Mouse (Mus musculus) lung, embryonic 14.5 days (tissue): ENCODE measurements around the gene Prb1. TPM values are rescaled to one million over a fixed set of nuclear protein-coding genes. Genes with fewer than 3 reads are reported as not detected.
"Not testable (repeated sequence)": the region's sequence is repeated elsewhere in the genome, so short reads cannot be mapped to it uniquely, and the experiment has no call there.

Experiments
- ATAC-seq: fragments of 200-750 bp; cut with Nextera tagmentation; 2 replicates; pipeline ENCODE4 v1.8.0; 2017; ENCODE audit warnings: mild to moderate bottlenecking, moderate TSS enrichment, moderate library complexity; ENCODE audit not compliant: insufficient read depth
- DNase-seq: peaks from one replicate; pipeline ENCODE4 v3.0.0-alpha.2; 2015
- H3K27ac ChIP-seq: fragments of 300-500 bp; sonication (generic); 2 replicates; pipeline ENCODE4 v1.5.1; 2014; ENCODE audit warnings: low read depth, mild to moderate bottlenecking, moderate library complexity
- H3K27me3 ChIP-seq: fragments of 300-500 bp; sonication (generic); 2 replicates; pipeline ENCODE4 v1.6.1; 2014; ENCODE audit warnings: low read length, control low read depth; ENCODE audit not compliant: insufficient read depth
- H3K36me3 ChIP-seq: fragments of 300-500 bp; sonication (generic); 2 replicates; pipeline ENCODE4 v1.6.1; 2014; ENCODE audit warnings: control low read depth; ENCODE audit not compliant: insufficient read depth
- H3K4me1 ChIP-seq: fragments of 300-500 bp; sonication (generic); 2 replicates; pipeline ENCODE4 v1.6.1; 2014; ENCODE audit warnings: antibody characterized with exemption, control low read depth; ENCODE audit not compliant: insufficient read depth
- H3K4me2 ChIP-seq: fragments of 300-500 bp; sonication (generic); 2 replicates; pipeline ENCODE4 v1.6.1; 2014; ENCODE audit warnings: mild to moderate bottlenecking
- H3K4me3 ChIP-seq: fragments of 300-500 bp; sonication (generic); 2 replicates; pipeline ENCODE4 v1.5.1; 2014; ENCODE audit warnings: low read depth, low read length
- H3K9ac ChIP-seq: fragments of 300-500 bp; sonication (generic); 2 replicates; pipeline ENCODE4 v1.6.1; 2014
- H3K9me3 ChIP-seq: fragments of 300-500 bp; sonication (generic); 2 replicates; pipeline ENCODE4 v1.6.1; 2016; ENCODE audit warnings: low read depth, low read length, control low read depth
- polyA plus RNA-seq: library from polyadenylated mRNA; unstranded; fragments of >200 nt; fragmentation: Nextera tagmentation; extraction: Ambion mirVana; gene quantifications from 2 replicates; pipeline ENCODE4 v1.2.1, GENCODE M21; 2014

Prb1 gene
- not detected in 2 replicates for polyA plus RNA-seq

GRCm38 (mm10) chr6:132210421-132210820 lies at the start of gene Prb1:
TSS of gene Prb1 (minus strand) at chr6:132210521.
- H3K9ac ChIP-seq, H3K4me3 ChIP-seq, H3K9me3 ChIP-seq, H3K4me2 ChIP-seq, DNase-seq, H3K36me3 ChIP-seq, H3K27ac ChIP-seq, H3K4me1 ChIP-seq, H3K27me3 ChIP-seq, ATAC-seq: not testable (repeated sequence)

Other genes with a start within 250 kb of the Prb1 start
- gene Prpmp5, start 104.2 kb upstream of the Prb1 start, polyA plus RNA-seq, result not detected in 2 replicates
- gene Gm8882, start 153.6 kb upstream of the Prb1 start, polyA plus RNA-seq, result not detected in 2 replicates